Mouse (Mus musculus): ENCODE measurements at regions not wholly inside any gene's neighbourhood (a gene's known extent, or its start where the extent isn't known, plus 50 kb on each side); places are given as distances from the start of the nearest gene placed in this dataset.

- Histone ChIP-seq H3K4me3 (no peak overlapping the region), H3K4me1 (replicated peaks) (no peaks in the 10 kb centered on the region), H3K9ac (no peak overlapping the region), H3K9me3 (replicated peaks) (no peaks in the 10 kb centered on the region), H3K36me3 (no peaks in the 10 kb centered on the region), H3K4me2 (no peak overlapping the region), H3K27me3 (no peaks in the 10 kb centered on the region), H3K27ac (no peak overlapping the region)
- ATAC-seq (replicated peaks; ENCODE audit: insufficient number of reproducible peaks, insufficient read depth, low FRiP score, low read depth), result no peak
- WGBS, result 39% methylated on average over 3 of the region's 3 CpGs
Observed at GRCm38 (mm10) chr16:97234321-97234720, 63.8 kb upstream of the Dscam start.

GRCm38 (mm10) chr16:97239626-97240025, 69.1 kb upstream of the Dscam start:
- WGBS, result 59% methylated on average over 5 of the region's 5 CpGs

GRCm38 (mm10) chr16:97240085-97240484, 69.5 kb upstream of the Dscam start:
- H3K4me2 ChIP-seq, result no peak overlapping the region
- no peaks in the 10 kb centered on the region for H3K4me1 ChIP-seq (replicated peaks)
- no peak overlapping the region for H3K27ac ChIP-seq
- H3K27me3 ChIP-seq, result no peaks in the 10 kb centered on the region
- no peaks in the 10 kb centered on the region for H3K36me3 ChIP-seq
- H3K9me3 ChIP-seq (replicated peaks), result no peaks in the 10 kb centered on the region
- 76% methylated on average over 7 of the region's 7 CpGs for WGBS
- H3K9ac ChIP-seq, result no peak overlapping the region
- ATAC-seq (replicated peaks; ENCODE audit: insufficient number of reproducible peaks, insufficient read depth, low FRiP score, low read depth), result no peak
- no peak overlapping the region for H3K4me3 ChIP-seq

More at GRCm38 (mm10) chr16:97239626-97240025, 69.1 kb upstream of the Dscam start:
- H3K36me3 ChIP-seq, result no peaks in the 10 kb centered on the region
- H3K4me2 ChIP-seq, result no peak overlapping the region
- H3K4me1 ChIP-seq (replicated peaks), result no peaks in the 10 kb centered on the region
- H3K27me3 ChIP-seq, result no peaks in the 10 kb centered on the region
- ATAC-seq (replicated peaks; ENCODE audit: insufficient number of reproducible peaks, insufficient read depth, low FRiP score, low read depth), result no peak
- no peak overlapping the region for H3K9ac ChIP-seq
- no peak overlapping the region for H3K27ac ChIP-seq
- H3K4me3 ChIP-seq, result no peak overlapping the region
- H3K9me3 ChIP-seq (replicated peaks), result no peaks in the 10 kb centered on the region

GRCm38 (mm10) chr16:97240859-97241360, 70.4 kb upstream of the Dscam start:
- Histone ChIP-seq H3K4me2 (no peak overlapping the region), H3K4me3 (no peak overlapping the region), H3K9ac (no peak overlapping the region), H3K4me1 (replicated peaks) (no peaks in the 10 kb centered on the region), H3K9me3 (replicated peaks) (no peaks in the 10 kb centered on the region), H3K27ac (no peak overlapping the region), H3K27me3 (no peaks in the 10 kb centered on the region), H3K36me3 (no peaks in the 10 kb centered on the region)
- no peak for ATAC-seq (replicated peaks; ENCODE audit: insufficient number of reproducible peaks, insufficient read depth, low FRiP score, low read depth)
- 44% methylated on average over 8 of the region's 8 CpGs for WGBS

GRCm38 (mm10) chr16:97241639-97242038, 71.1 kb upstream of the Dscam start:
- Histone ChIP-seq H3K4me3 (no peak overlapping the region), H3K4me2 (no peak overlapping the region), H3K9ac (no peak overlapping the region), H3K4me1 (replicated peaks) (no peaks in the 10 kb centered on the region), H3K27ac (no peak overlapping the region), H3K36me3 (no peaks in the 10 kb centered on the region), H3K9me3 (replicated peaks) (no peaks in the 10 kb centered on the region), H3K27me3 (no peaks in the 10 kb centered on the region)
- ATAC-seq (replicated peaks; ENCODE audit: insufficient number of reproducible peaks, insufficient read depth, low FRiP score, low read depth), result no peak

GRCm38 (mm10) chr16:97250488-97250887, 79.9 kb upstream of the Dscam start:
- no peaks in the 10 kb centered on the region for H3K9me3 ChIP-seq (replicated peaks)
- H3K4me2 ChIP-seq, result no peak overlapping the region
- no peak overlapping the region for H3K9ac ChIP-seq
- no peak overlapping the region for H3K4me3 ChIP-seq
- H3K27me3 ChIP-seq, result no peaks in the 10 kb centered on the region
- no peaks in the 10 kb centered on the region for H3K4me1 ChIP-seq (replicated peaks)
- ATAC-seq (replicated peaks; ENCODE audit: insufficient number of reproducible peaks, insufficient read depth, low FRiP score, low read depth), result no peak
- H3K27ac ChIP-seq, result no peak overlapping the region
- WGBS, result 65% methylated on average over 6 of the region's 6 CpGs
- no peaks in the 10 kb centered on the region for H3K36me3 ChIP-seq

- WGBS, result 73% methylated on average over 1 of the region's 1 CpGs
- H3K4me3 ChIP-seq, result no peak overlapping the region
Observed at GRCm38 (mm10) chr16:97252551-97252950, 82.0 kb upstream of the Dscam start.

GRCm38 (mm10) chr16:97252997-97253635, 82.6 kb upstream of the Dscam start:
- no peak for ATAC-seq (replicated peaks; ENCODE audit: insufficient number of reproducible peaks, insufficient read depth, low FRiP score, low read depth)
- Histone ChIP-seq H3K4me2 (no peak overlapping the region), H3K9ac (no peak overlapping the region), H3K4me3 (no peak overlapping the region), H3K27ac (no peak overlapping the region), H3K27me3 (no peaks in the 10 kb centered on the region), H3K9me3 (replicated peaks) (no peaks in the 10 kb centered on the region), H3K4me1 (replicated peaks) (no peaks in the 10 kb centered on the region), H3K36me3 (no peaks in the 10 kb centered on the region)
- 45% methylated on average over 2 of the region's 2 CpGs for WGBS

More at GRCm38 (mm10) chr16:97252551-97252950, 82.0 kb upstream of the Dscam start:
- H3K27me3 ChIP-seq, result no peaks in the 10 kb centered on the region
- H3K9me3 ChIP-seq (replicated peaks), result no peaks in the 10 kb centered on the region
- H3K4me2 ChIP-seq, result no peak overlapping the region
- no peak overlapping the region for H3K27ac ChIP-seq
- H3K9ac ChIP-seq, result no peak overlapping the region
- H3K4me1 ChIP-seq (replicated peaks), result no peaks in the 10 kb centered on the region
- H3K36me3 ChIP-seq, result no peaks in the 10 kb centered on the region
- ATAC-seq (replicated peaks; ENCODE audit: insufficient number of reproducible peaks, insufficient read depth, low FRiP score, low read depth), result no peak

- H3K4me3 ChIP-seq, result no peak overlapping the region
- H3K9ac ChIP-seq, result no peak overlapping the region
- no peaks in the 10 kb centered on the region for H3K9me3 ChIP-seq (replicated peaks)
- no peak overlapping the region for H3K4me2 ChIP-seq
- ATAC-seq (replicated peaks; ENCODE audit: insufficient number of reproducible peaks, insufficient read depth, low FRiP score, low read depth), result no peak
- WGBS, result 73% methylated on average over 6 of the region's 6 CpGs
- no peaks in the 10 kb centered on the region for H3K27me3 ChIP-seq
- H3K36me3 ChIP-seq, result no peaks in the 10 kb centered on the region
- H3K27ac ChIP-seq, result no peak overlapping the region
- no peaks in the 10 kb centered on the region for H3K4me1 ChIP-seq (replicated peaks)
Observed at GRCm38 (mm10) chr16:97258821-97259220, 88.3 kb upstream of the Dscam start.

- H3K36me3 ChIP-seq, result no peaks in the 10 kb centered on the region
- no peaks in the 10 kb centered on the region for H3K4me1 ChIP-seq (replicated peaks)
- no peak overlapping the region for H3K4me2 ChIP-seq
- no peaks in the 10 kb centered on the region for H3K27me3 ChIP-seq
- no peak for ATAC-seq (replicated peaks; ENCODE audit: insufficient number of reproducible peaks, insufficient read depth, low FRiP score, low read depth)
- no peak overlapping the region for H3K27ac ChIP-seq
- 19% methylated on average over 6 of the region's 6 CpGs for WGBS
- no peak overlapping the region for H3K4me3 ChIP-seq
- H3K9ac ChIP-seq, result no peak overlapping the region
- H3K9me3 ChIP-seq (replicated peaks), result no peaks in the 10 kb centered on the region
Observed at GRCm38 (mm10) chr16:97263451-97263850, 92.9 kb upstream of the Dscam start.

GRCm38 (mm10) chr16:97270417-97271133, 86.0 kb upstream of the Bace2 start:
- no peaks in the 10 kb centered on the region for H3K9me3 ChIP-seq (replicated peaks)
- no peaks in the 10 kb centered on the region for H3K36me3 ChIP-seq
- no peak overlapping the region for H3K27ac ChIP-seq
- H3K9ac ChIP-seq, result no peak overlapping the region
- no peak overlapping the region for H3K4me3 ChIP-seq
- 77% methylated on average over 7 of the region's 7 CpGs for WGBS
- H3K4me2 ChIP-seq, result no peak overlapping the region
- H3K27me3 ChIP-seq, result peaks cover 4% of the 10 kb centered on the region; the same call in 1 of the 2 replicates
- peaks cover 3% of the 10 kb centered on the region for H3K4me1 ChIP-seq (replicated peaks)
- ATAC-seq (replicated peaks; ENCODE audit: insufficient number of reproducible peaks, insufficient read depth, low FRiP score, low read depth), result no peak

- peaks cover 3% of the 10 kb centered on the region for H3K4me1 ChIP-seq (replicated peaks)
- no peak overlapping the region for H3K9ac ChIP-seq
- H3K4me3 ChIP-seq, result no peak overlapping the region
- no peak overlapping the region for H3K27ac ChIP-seq
- H3K4me2 ChIP-seq, result no peak overlapping the region
- no peak for ATAC-seq (replicated peaks; ENCODE audit: insufficient number of reproducible peaks, insufficient read depth, low FRiP score, low read depth)
- H3K36me3 ChIP-seq, result no peaks in the 10 kb centered on the region
- 85% methylated on average over 8 of the region's 8 CpGs for WGBS
- H3K9me3 ChIP-seq (replicated peaks), result no peaks in the 10 kb centered on the region
- H3K27me3 ChIP-seq, result peaks cover 4% of the 10 kb centered on the region; the same call in 1 of the 2 replicates
Observed at GRCm38 (mm10) chr16:97271264-97271663, 85.3 kb upstream of the Bace2 start.
